Mouse (Mus musculus) kidney, embryonic 14.5 days (tissue): Measurements from ENCODE around the gene Mettl5. TPM values are rescaled to one million over a fixed set of nuclear protein-coding genes. Genes with fewer than 3 reads are reported as not detected.
"Not testable (repeated sequence)": the region's sequence is repeated elsewhere in the genome, so short reads cannot be mapped to it uniquely, and the experiment has no call there.

Experiments
- ATAC-seq: fragments of 200-750 bp; cut with Nextera tagmentation; 2 replicates; pipeline ENCODE4 v1.8.0; 2017; ENCODE audit warnings: moderate number of reproducible peaks, mild to moderate bottlenecking, moderate TSS enrichment, moderate library complexity; ENCODE audit not compliant: low FRiP score, low TSS enrichment
- H3K27ac ChIP-seq: fragments of 300-500 bp; sonication (generic); 2 replicates; pipeline ENCODE4 v1.5.1; 2014; ENCODE audit warnings: low read depth, mild to moderate bottlenecking, low read length, moderate library complexity, mixed read lengths
- H3K27me3 ChIP-seq: fragments of 300-500 bp; sonication (generic); 2 replicates; pipeline ENCODE4 v1.6.1; 2014; ENCODE audit warnings: mild to moderate bottlenecking, low read length; ENCODE audit not compliant: control insufficient read depth, insufficient read depth
- H3K36me3 ChIP-seq: fragments of 300-500 bp; sonication (generic); 2 replicates; pipeline ENCODE4 v1.6.1; 2014; ENCODE audit warnings: low read length, mixed read lengths; ENCODE audit not compliant: control insufficient read depth, insufficient read depth
- H3K4me1 ChIP-seq: fragments of 300-500 bp; sonication (generic); 2 replicates; pipeline ENCODE4 v1.6.1; 2014; ENCODE audit warnings: low read length, mixed read lengths; ENCODE audit not compliant: control insufficient read depth, insufficient read depth
- H3K4me2 ChIP-seq: fragments of 300-500 bp; sonication (generic); replicated peaks from 2 replicates; pipeline ENCODE4 v1.6.1; 2014; ENCODE audit warnings: low read depth, mild to moderate bottlenecking, low read length
- H3K4me3 ChIP-seq: fragments of 300-500 bp; sonication (generic); 2 replicates; pipeline ENCODE4 v1.5.1; 2014; ENCODE audit warnings: mild to moderate bottlenecking, low read length
- H3K9ac ChIP-seq: fragments of 300-500 bp; sonication (generic); 2 replicates; pipeline ENCODE4 v1.6.1; 2014; ENCODE audit warnings: low read depth, mild to moderate bottlenecking, low read length, moderate library complexity
- H3K9me3 ChIP-seq: fragments of 300-500 bp; sonication (generic); 2 replicates; pipeline ENCODE4 v1.6.1; 2016; ENCODE audit warnings: low read length; ENCODE audit not compliant: control insufficient read depth
- WGBS: fragments of 180-500 bp; shearing (Covaris S2); extraction: QIAGEN DNeasy Blood & Tissue Kit; methylation state at CpG from one replicate; pipeline ENCODE4 v1.1.7; 2014; 5-methylcytosine and 5-hydroxymethylcytosine counted together
- polyA plus RNA-seq: library from polyadenylated mRNA; unstranded; fragments of >200 nt; fragmentation: Nextera tagmentation; extraction: Ambion mirVana; gene quantifications from 2 replicates; pipeline ENCODE4 v1.2.1, GENCODE M21; 2014

The Mettl5 gene
- 47.8 and 50.1 TPM in 2 replicates for polyA plus RNA-seq

- H3K36me3 ChIP-seq: no peaks in the 10 kb centered on the region
- peak within 1 kb of the TSS; percentile 65; the same call in 1 of the 2 replicates for H3K27ac ChIP-seq
- 0 out of 2 replicates have a peak, but pooled peaks cover 3% of the 10 kb centered on the region for H3K4me1 ChIP-seq
- H3K9ac ChIP-seq: peak within 1 kb of the TSS; percentile 77
- H3K27me3 ChIP-seq: no peaks in the 10 kb centered on the region
- peak within 1 kb of the TSS; percentile 76 for H3K4me2 ChIP-seq
- peak; percentile 95 for ATAC-seq
- H3K4me3 ChIP-seq: peak within 1 kb of the TSS; percentile 69
- WGBS: 2% methylated on average over 45 of the region's 45 CpGs
- no peaks in the 10 kb centered on the region for H3K9me3 ChIP-seq
Observed at GRCm38 (mm10) chr2:69885451-69886305, at the start of gene Mettl5. TSS of gene Mettl5 (minus strand) at chr2:69885615.

DNA sequence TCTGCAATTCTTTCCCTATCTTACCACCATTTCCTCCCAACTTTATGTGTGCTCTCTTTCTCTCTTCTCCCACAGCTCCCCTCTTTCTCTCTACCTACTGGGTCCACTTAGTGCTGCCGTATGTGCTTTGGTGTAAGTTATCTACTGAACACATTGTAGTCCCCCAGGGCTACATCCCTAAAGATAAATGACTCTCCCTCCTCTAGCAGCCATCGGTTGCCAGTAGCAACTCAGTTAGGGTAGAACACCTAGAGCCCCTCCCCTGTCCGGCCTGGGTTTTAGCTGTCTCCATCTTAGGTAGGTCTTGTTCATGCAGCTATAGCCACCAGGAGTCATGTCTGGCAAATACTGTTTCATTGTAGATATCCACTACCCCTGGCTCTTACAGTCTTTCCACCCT, 39.5 kb upstream of the Mettl5 start:
- H3K36me3 ChIP-seq: peaks cover 25% of the 10 kb centered on the region
- no peak for ATAC-seq
- no peak overlapping the region for H3K4me3 ChIP-seq
- 84% methylated on average over 3 of the region's 3 CpGs for WGBS
- H3K4me1 ChIP-seq: no peaks in the 10 kb centered on the region
- H3K4me2 ChIP-seq: no peak overlapping the region
- no peak overlapping the region for H3K27ac ChIP-seq
- H3K9ac ChIP-seq: no peak overlapping the region
- no peaks in the 10 kb centered on the region for H3K27me3 ChIP-seq
- no peaks in the 10 kb centered on the region for H3K9me3 ChIP-seq

DNA sequence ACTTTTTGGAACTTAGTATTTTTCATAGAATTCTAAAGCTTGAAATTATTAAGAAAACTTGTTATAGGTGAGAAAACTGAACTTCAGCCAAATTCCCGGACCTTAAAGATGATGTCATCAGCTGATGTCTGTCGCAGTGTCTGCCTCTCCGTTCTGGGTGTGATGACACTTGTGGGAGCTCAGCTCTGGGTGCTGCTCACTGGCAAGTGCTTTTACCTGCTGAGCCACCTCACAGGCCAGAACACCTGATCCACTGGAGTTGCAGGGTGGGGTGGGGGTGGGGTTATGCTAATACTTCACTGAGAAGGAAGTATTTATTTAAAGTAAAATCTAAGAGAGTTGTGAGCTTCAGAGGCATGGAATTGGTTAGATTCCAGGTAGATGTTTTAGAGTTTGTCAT, 31.9 kb upstream of the Mettl5 start:
- Histone ChIP-seq H3K4me2 (no peak overlapping the region), H3K4me3 (no peak overlapping the region), H3K9ac (no peak overlapping the region), H3K4me1 (no peaks in the 10 kb centered on the region), H3K9me3 (no peaks in the 10 kb centered on the region), H3K36me3 (peaks cover 27% of the 10 kb centered on the region), H3K27me3 (no peaks in the 10 kb centered on the region), H3K27ac (no peak overlapping the region)
- no peak for ATAC-seq
- 94% methylated on average over 3 of the region's 3 CpGs for WGBS

GRCm38 (mm10) chr2:69912801-69913200, 27.4 kb upstream of the Mettl5 start:
- Histone ChIP-seq H3K9me3 (no peaks in the 10 kb centered on the region), H3K27ac (no peak overlapping the region), H3K36me3 (peaks cover 16% of the 10 kb centered on the region), H3K4me3 (no peak overlapping the region), H3K4me1 (no peaks in the 10 kb centered on the region), H3K4me2 (no peak overlapping the region), H3K27me3 (no peaks in the 10 kb centered on the region), H3K9ac (no peak overlapping the region)
- ATAC-seq: no peak
- 43% methylated on average over 2 of the region's 2 CpGs for WGBS

- not testable (repeated sequence) for H3K4me1 ChIP-seq, ATAC-seq, H3K4me3 ChIP-seq, H3K4me2 ChIP-seq, H3K9me3 ChIP-seq, H3K36me3 ChIP-seq, H3K27ac ChIP-seq, H3K27me3 ChIP-seq, H3K9ac ChIP-seq
- 88% methylated on average over 4 of the region's 4 CpGs for WGBS
Observed at GRCm38 (mm10) chr2:69907394-69907793, 22.0 kb upstream of the Mettl5 start.

- H3K4me3 ChIP-seq: no peak overlapping the region
- H3K9ac ChIP-seq: no peak overlapping the region
- H3K4me2 ChIP-seq: no peak overlapping the region
- H3K27me3 ChIP-seq: no peaks in the 10 kb centered on the region
- 95% methylated on average over 3 of the region's 3 CpGs for WGBS
- H3K4me1 ChIP-seq: peaks cover 4% of the 10 kb centered on the region; the same call in 1 of the 2 replicates
- no peak for ATAC-seq
- H3K9me3 ChIP-seq: no peaks in the 10 kb centered on the region
- no peak overlapping the region for H3K27ac ChIP-seq
- H3K36me3 ChIP-seq: no peaks in the 10 kb centered on the region; the same call in 1 of the 2 replicates
Observed at GRCm38 (mm10) chr2:69903541-69903940, 18.1 kb upstream of the Mettl5 start.

DNA sequence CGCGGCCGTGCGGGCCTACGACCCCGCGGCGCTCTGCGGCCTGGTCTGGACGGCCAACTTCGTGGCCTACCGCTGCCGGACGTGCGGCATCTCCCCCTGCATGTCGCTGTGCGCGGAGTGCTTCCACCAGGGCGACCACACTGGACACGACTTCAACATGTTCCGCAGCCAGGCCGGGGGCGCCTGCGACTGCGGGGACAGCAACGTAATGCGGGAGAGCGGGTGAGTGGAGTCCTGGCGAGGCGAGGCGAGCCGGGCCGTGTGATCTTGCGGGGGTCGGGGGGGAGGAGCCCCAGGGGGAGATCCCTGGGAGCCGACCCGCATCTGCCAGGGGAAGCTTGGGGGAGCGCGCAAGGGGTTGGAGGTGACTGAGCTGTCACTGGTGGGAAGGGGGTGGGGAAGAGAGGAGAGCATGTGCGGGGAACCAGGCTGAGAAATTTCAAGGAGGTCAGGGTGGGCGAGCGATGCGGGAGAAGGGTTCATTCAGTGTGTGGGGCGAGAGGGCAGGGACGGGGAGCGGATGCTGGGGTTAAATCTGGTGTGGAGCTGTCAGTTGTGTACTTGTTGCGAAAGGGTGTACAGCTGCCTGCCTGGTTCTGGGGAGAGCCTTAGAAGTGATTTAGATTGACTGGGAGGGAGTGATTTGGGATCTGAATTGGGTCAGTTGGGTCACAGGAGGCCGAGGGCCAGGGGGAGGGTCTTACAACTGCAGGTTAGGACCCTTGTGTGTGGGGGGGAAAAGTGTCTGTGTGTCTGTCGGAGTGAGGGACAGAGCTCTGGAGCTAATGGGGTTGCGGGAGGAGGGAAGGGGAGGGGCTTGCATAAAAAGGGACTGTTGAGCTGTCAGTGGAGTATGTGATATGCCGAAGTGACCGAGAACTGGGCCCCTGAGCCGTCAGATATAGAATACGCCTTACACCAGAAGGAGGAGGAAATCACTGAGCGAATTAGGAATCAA, 12.5 kb upstream of the Mettl5 start:
- Histone ChIP-seq H3K9me3 (no peaks in the 10 kb centered on the region), H3K4me1 (peaks cover 4% of the 10 kb centered on the region; the same call in 1 of the 2 replicates), H3K9ac (peak overlapping the region; percentile 96), H3K27ac (peak overlapping the region; percentile 57), H3K4me3 (peak overlapping the region; percentile 98), H3K36me3 (no peaks in the 10 kb centered on the region; the same call in 1 of the 2 replicates), H3K4me2 (peak overlapping the region; percentile 80), H3K27me3 (no peaks in the 10 kb centered on the region)
- under 1% methylated on average over 55 of the region's 55 CpGs for WGBS
- peak; percentile 71 for ATAC-seq

DNA sequence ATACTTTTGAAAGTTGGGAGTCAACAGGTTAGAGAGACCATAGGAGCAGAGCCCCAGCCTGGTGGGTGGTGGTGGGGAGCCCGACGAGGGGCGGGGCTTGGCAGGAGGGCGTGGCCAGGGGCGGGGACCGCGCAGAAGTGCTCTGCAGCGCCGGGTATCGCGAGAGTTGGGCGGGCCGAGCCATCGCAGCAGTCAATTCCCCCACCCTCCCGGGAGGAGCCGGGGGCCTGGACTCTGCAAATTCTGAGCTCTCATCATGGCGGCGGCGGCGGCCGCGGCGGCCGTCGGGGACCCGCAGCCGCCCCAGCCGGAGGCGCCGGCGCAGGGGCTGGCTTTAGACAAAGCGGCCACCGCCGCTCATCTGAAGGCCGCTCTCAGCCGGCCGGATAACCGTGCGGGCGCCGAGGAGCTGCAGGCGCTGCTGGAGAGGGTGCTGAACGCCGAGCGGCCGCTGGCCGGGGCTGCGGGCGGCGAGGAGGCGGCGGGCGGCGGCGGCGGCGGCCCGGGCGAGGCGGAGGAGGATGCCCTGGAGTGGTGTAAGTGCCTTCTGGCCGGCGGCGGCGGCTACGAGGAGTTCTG, 11.7 kb upstream of the Mettl5 start, which contains the start of gene Ubr3:
TSS of gene Ubr3 (plus strand) at position 208 of the 579 bp plus-strand sequence.
- ATAC-seq: peak; percentile 98
- peak within 1 kb of the TSS; percentile 80 for H3K4me2 ChIP-seq
- H3K27me3 ChIP-seq: no peaks in the 10 kb centered on the region
- peak within 1 kb of the TSS; percentile 96 for H3K9ac ChIP-seq
- no peaks in the 10 kb centered on the region for H3K9me3 ChIP-seq
- peak within 1 kb of the TSS; percentile 98 for H3K4me3 ChIP-seq
- H3K27ac ChIP-seq: peak within 1 kb of the TSS; percentile 57
- WGBS: 1% methylated on average over 57 of the region's 65 CpGs
- peaks cover 4% of the 10 kb centered on the region; the same call in 1 of the 2 replicates for H3K4me1 ChIP-seq
- no peaks in the 10 kb centered on the region; the same call in 1 of the 2 replicates for H3K36me3 ChIP-seq
